Mouse (Mus musculus): ENCODE results near the gene Psmd8. TPM values are rescaled to one million over a fixed set of nuclear protein-coding genes. Genes with fewer than 3 reads are reported as not detected.
"Not testable (repeated sequence)": the region's sequence is repeated elsewhere in the genome, so short reads cannot be mapped to it uniquely, and the experiment has no call there.

Psmd8 gene
- polyA plus RNA-seq, 1 experiment: 287 TPM

- no peak for TF ChIP-seq CTCF (IDR thresholded peaks at IDR 0.05; ENCODE audit: borderline replicate concordance, extremely low read depth, insufficient read depth, insufficient read length)
- TF ChIP-seq POLR2A (IDR thresholded peaks at IDR 0.05; ENCODE audit: borderline replicate concordance, extremely low read depth, insufficient read depth, insufficient read length, poor library complexity, severe bottlenecking): no peak
- DNase-seq (ENCODE audit: low read depth): no peak
Measured at GRCm38 (mm10) chr7:29202577-29202976, 22.1 kb upstream of the Psmd8 start.

DNA sequence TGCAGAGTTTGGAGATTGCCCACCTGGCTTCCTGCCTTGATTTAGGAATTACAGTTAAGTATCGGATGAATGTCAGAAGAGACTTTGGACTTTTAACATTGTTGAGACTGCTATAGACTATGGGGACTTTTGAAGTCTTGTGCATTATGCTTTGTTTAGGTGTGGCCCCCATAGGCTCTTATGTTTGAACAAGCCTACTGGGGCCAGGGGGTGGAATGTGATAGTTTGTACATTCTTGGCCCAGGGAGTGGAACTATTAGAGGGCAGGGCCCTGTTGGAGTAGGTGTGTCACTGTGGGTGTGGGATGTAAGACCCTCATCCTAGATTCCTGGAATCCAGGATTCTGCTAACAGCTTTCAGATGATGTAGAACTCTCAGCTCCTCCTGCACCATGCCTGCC, 13.7 kb upstream of the Psmd8 start:
- not testable (repeated sequence) for DNase-seq (ENCODE audit: low read depth)

- DNase-seq (ENCODE audit: low read depth): not testable (repeated sequence)
Measured at GRCm38 (mm10) chr7:29181323-29181722, 822 bp upstream of the Psmd8 start.

DNA sequence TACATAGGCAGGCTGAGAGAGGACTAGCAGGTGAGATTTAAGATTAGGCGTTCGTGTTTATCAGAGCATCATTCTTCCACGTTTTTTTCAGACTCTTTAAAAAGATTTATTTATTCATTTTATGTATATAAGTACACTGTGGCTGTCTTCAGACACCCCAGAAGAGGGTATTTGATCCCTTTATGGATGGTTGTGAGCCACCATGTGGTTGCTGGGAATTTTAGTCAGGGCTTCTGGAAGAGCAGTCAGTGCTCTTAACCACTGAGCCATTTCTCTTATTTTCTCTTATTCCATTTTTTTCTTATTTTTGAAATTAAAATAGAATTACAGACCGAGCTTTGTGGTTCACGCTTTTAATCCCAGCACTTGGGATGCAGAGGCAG, 344 bp upstream of the Psmd8 start:
- TF ChIP-seq POLR2A (IDR thresholded peaks at IDR 0.05; ENCODE audit: borderline replicate concordance, extremely low read depth, insufficient read depth, insufficient read length, poor library complexity, severe bottlenecking): no peak
- TF ChIP-seq CTCF (IDR thresholded peaks at IDR 0.05; ENCODE audit: borderline replicate concordance, extremely low read depth, insufficient read depth, insufficient read length): no peak
- DNase-seq (ENCODE audit: low read depth): no peak

GRCm38 (mm10) chr7:29179323-29179722, 1.2 kb downstream of the Psmd8 start:
- no peak for DNase-seq (ENCODE audit: low read depth)
- TF ChIP-seq CTCF (IDR thresholded peaks at IDR 0.05; ENCODE audit: borderline replicate concordance, extremely low read depth, insufficient read depth, insufficient read length): no peak
- TF ChIP-seq POLR2A (IDR thresholded peaks at IDR 0.05; ENCODE audit: borderline replicate concordance, extremely low read depth, insufficient read depth, insufficient read length, poor library complexity, severe bottlenecking): no peak

DNA sequence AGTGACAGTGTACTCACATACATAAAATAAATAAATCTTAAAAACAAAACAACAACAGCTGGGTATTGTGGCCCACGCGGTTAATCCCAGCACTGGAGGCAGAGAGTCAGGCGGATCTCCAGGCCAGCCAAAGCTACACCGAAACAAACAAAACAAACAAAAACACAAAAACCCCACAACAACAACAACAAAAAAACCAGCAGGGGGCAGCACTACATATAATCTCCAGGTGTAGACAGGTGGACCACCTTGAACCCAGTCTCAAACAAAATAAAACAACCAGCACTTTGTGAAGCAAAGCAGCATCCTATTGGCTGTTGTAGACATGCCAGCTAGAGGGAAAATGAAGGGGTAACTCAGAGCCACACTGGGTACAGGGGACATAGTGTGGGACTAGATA, 2.4 kb downstream of the Psmd8 start:
- DNase-seq (ENCODE audit: low read depth): no peak
- no peak for TF ChIP-seq CTCF (IDR thresholded peaks at IDR 0.05; ENCODE audit: borderline replicate concordance, extremely low read depth, insufficient read depth, insufficient read length)
- TF ChIP-seq POLR2A (IDR thresholded peaks at IDR 0.05; ENCODE audit: borderline replicate concordance, extremely low read depth, insufficient read depth, insufficient read length, poor library complexity, severe bottlenecking): no peak

DNA sequence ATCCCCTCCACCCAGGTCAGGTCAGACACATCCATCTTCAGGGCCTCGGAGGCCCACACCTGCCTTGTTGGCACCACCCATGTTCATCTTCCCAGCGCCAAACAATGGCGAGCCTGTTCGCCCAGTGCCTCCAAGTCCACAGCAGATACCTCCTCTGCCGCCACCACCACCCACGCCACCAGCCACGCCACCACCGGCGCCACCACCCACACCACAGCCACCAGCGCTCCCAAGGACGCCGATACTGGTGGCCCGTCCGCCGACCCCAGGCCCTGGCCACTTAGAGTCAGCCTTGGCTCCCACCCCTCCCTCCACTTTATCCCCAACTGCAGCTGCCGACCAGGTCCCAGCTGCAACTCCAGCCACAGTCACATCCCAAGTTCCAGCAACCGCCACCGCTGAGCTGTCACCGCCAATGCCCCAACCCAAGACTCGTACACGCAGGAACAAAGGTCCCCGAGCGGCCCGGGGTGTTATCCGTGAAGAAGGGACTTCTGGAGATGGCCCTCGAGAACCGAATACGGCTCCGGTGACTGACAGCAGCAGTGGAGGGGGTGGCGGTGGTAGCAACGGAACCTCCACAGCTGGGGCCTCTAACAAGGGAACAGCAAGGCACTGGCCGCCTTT, 8.0 kb downstream of the Psmd8 start:
- peak; percentile 10 for DNase-seq (ENCODE audit: low read depth)
- TF ChIP-seq CTCF (IDR thresholded peaks at IDR 0.05; ENCODE audit: borderline replicate concordance, extremely low read depth, insufficient read depth, insufficient read length) (no peak), POLR2A (IDR thresholded peaks at IDR 0.05; ENCODE audit: borderline replicate concordance, extremely low read depth, insufficient read depth, insufficient read length, poor library complexity, severe bottlenecking) (no peak)

- no peak for TF ChIP-seq POLR2A (IDR thresholded peaks at IDR 0.05; ENCODE audit: borderline replicate concordance, extremely low read depth, insufficient read depth, insufficient read length, poor library complexity, severe bottlenecking)
- no peak for TF ChIP-seq CTCF (IDR thresholded peaks at IDR 0.05; ENCODE audit: borderline replicate concordance, extremely low read depth, insufficient read depth, insufficient read length)
- DNase-seq (ENCODE audit: low read depth): peak; percentile 2
Measured at GRCm38 (mm10) chr7:29171562-29172097, 8.9 kb downstream of the Psmd8 start.

- peak; percentile 32 for DNase-seq (ENCODE audit: low read depth)
- TF ChIP-seq POLR2A (IDR thresholded peaks at IDR 0.05; ENCODE audit: borderline replicate concordance, extremely low read depth, insufficient read depth, insufficient read length, poor library complexity, severe bottlenecking) (no peak), CTCF (IDR thresholded peaks at IDR 0.05; ENCODE audit: borderline replicate concordance, extremely low read depth, insufficient read depth, insufficient read length) (no peak)
Measured at GRCm38 (mm10) chr7:29170755-29171561, 9.5 kb downstream of the Psmd8 start.

- DNase-seq (ENCODE audit: low read depth): peak; percentile 75
- no peak for TF ChIP-seq POLR2A (IDR thresholded peaks at IDR 0.05; ENCODE audit: borderline replicate concordance, extremely low read depth, insufficient read depth, insufficient read length, poor library complexity, severe bottlenecking)
- TF ChIP-seq CTCF (IDR thresholded peaks at IDR 0.05; ENCODE audit: borderline replicate concordance, extremely low read depth, insufficient read depth, insufficient read length): no peak
Measured at GRCm38 (mm10) chr7:29170066-29170754, 10.3 kb downstream of the Psmd8 start, which contains the start of the genes Ggn and Spred3. TSS of gene Ggn (plus strand) at chr7:29170210. TSS of gene Spred3 (minus strand) at chr7:29170411.

DNA sequence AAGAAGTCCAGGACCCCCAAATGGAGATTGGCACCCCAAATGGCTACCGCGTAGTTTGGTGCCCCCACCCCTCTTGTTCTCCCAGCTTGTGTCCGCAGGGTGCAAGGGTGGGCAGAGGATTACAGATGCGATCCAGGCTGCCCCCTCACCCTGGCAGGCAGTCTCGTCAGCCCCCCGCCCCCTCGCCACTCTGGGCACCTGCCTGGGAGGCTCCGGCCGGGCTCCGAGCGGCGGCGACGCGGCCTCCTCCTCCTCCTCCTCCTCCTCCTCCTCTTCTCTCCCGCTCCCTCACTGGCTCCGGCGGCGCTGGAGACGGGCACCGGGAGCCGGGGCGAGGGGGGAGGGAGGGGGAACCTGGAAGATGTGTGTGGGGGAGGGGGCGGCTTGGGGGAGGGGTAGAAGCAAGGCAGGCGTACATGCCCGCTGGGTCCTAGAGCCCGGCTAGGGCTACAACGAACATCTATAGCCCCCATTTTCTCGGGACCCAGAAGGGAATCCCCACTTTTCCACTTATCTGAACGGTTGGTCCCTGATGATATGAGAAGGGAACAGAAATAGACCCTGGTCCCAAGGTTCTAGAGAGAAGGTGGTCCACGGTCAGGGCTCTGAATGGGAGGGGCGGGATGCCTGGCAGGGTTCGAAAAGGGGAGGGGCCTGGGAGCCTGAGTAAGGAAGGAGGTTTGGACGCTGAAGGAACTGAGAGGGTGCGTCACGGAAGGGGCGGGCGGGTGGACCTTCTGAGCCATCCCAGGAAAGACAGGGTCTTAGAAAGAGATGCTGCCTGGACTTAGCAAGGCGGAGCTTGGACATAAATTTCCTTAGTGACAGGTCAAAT, 11.1 kb downstream of the Psmd8 start:
- TF ChIP-seq CTCF (IDR thresholded peaks at IDR 0.05; ENCODE audit: borderline replicate concordance, extremely low read depth, insufficient read depth, insufficient read length): no peak
- no peak for TF ChIP-seq POLR2A (IDR thresholded peaks at IDR 0.05; ENCODE audit: borderline replicate concordance, extremely low read depth, insufficient read depth, insufficient read length, poor library complexity, severe bottlenecking)
- DNase-seq (ENCODE audit: low read depth): peak; percentile 94

Measured in brain, embryonic 14.5 days (tissue).